Mouse (Mus musculus) ZHBTc4 (cell line): ENCODE data around the gene Psma4.
A peak's percentile ranks its signal among the peaks of the same experiment; 100 is the strongest.
"Not testable (repeated sequence)": the region's sequence is repeated elsewhere in the genome, so short reads cannot be mapped to it uniquely, and the experiment has no call there.

ENCODE experiments used
- DNase-seq: peaks from one replicate; pipeline ENCODE4 v3.0.0-alpha.2; 2011; ENCODE audit warnings: low read depth, low spot score

Psma4 gene

GRCm38 (mm10) chr9:54950575-54951321 lies at the start of gene Psma4, which contains the start of gene AY074887:
TSS of gene Psma4 (plus strand) at chr9:54950790.
TSS of gene AY074887 (minus strand) at chr9:54950998.
- DNase-seq: peak; percentile 98

GRCm38 (mm10) chr9:54909446-54909845 lies 41.1 kb upstream of the Psma4 start:
- no peak for DNase-seq

GRCm38 (mm10) chr9:54915576-54915975 lies 35.0 kb upstream of the Psma4 start:
- DNase-seq: no peak

- peak; percentile 38 for DNase-seq
Observed at GRCm38 (mm10) chr9:54916401-54916800, 34.2 kb upstream of the Psma4 start.

- DNase-seq: peak; percentile 99
Observed at GRCm38 (mm10) chr9:54917010-54917677, 33.4 kb upstream of the Psma4 start, which contains the start of gene Hykk. TSS of gene Hykk (plus strand) at chr9:54917283.

- no peak for DNase-seq
Observed at GRCm38 (mm10) chr9:54918191-54918590, 32.4 kb upstream of the Psma4 start.

GRCm38 (mm10) chr9:54918781-54919180 lies 31.8 kb upstream of the Psma4 start:
- no peak for DNase-seq

- DNase-seq: no peak
Observed at GRCm38 (mm10) chr9:54919946-54920345, 30.6 kb upstream of the Psma4 start.

GRCm38 (mm10) chr9:54930741-54931140 lies 19.8 kb upstream of the Psma4 start:
- DNase-seq: no peak

- DNase-seq: peak; percentile 80
Observed at GRCm38 (mm10) chr9:54931765-54932164, 18.8 kb upstream of the Psma4 start.

GRCm38 (mm10) chr9:54932379-54932778 lies 18.2 kb upstream of the Psma4 start:
- DNase-seq: no peak

GRCm38 (mm10) chr9:54942071-54942470 lies 8.5 kb upstream of the Psma4 start:
- no peak for DNase-seq

- no peak for DNase-seq
Observed at GRCm38 (mm10) chr9:54944467-54944866, 6.1 kb upstream of the Psma4 start.

GRCm38 (mm10) chr9:54946256-54946655 lies 4.3 kb upstream of the Psma4 start:
- DNase-seq: peak; percentile 17

GRCm38 (mm10) chr9:54949465-54949864 lies 1.1 kb upstream of the Psma4 start:
- DNase-seq: no peak

GRCm38 (mm10) chr9:54950162-54950561 lies 428 bp upstream of the Psma4 start:
- DNase-seq: not testable (repeated sequence)

- DNase-seq: no peak
Observed at GRCm38 (mm10) chr9:54961059-54961458, 10.5 kb downstream of the Psma4 start.

- DNase-seq: no peak
Observed at GRCm38 (mm10) chr9:54963669-54964068, 13.1 kb downstream of the Psma4 start.

- no peak for DNase-seq
Observed at GRCm38 (mm10) chr9:54969972-54970637, 19.5 kb downstream of the Psma4 start.

GRCm38 (mm10) chr9:54980674-54981073 lies 30.1 kb downstream of the Psma4 start, which contains the start of gene Chrna5:
TSS of gene Chrna5 (plus strand) at chr9:54980880.
- DNase-seq: no peak

GRCm38 (mm10) chr9:54981291-54982191 lies 31.0 kb downstream of the Psma4 start:
- peak; percentile 85 for DNase-seq
